Mouse (Mus musculus): ENCODE results near the gene Dnah17. TPM values are rescaled to one million over a fixed set of nuclear protein-coding genes. Genes with fewer than 3 reads are reported as not detected.

Dnah17 gene
- total RNA-seq, 2 experiments from 2014 or later: 0.12 to 0.30 TPM

DNA sequence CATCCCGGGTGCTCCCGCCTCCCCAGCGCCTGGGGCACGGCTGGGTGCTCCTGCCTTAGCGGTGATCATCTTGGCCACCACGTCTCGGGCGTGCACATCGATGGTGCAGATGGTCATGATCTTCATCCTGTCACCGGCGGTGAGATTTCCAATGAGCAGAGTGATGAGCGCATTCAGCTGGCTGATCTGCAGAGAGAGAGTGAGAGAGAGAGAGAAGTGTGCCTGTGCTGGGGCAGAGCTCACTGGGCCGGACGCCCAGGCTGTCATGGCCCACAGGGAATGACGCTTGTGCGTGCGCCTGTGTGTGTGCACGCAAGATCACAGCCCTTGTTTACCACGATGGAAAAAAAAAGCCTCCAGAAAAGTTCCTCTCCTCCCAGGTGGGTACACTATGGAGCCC lies 41.5 kb downstream of the Dnah17 start:
- DNase-seq (ENCODE audit: low spot score in 2 of 2): no peak

DNA sequence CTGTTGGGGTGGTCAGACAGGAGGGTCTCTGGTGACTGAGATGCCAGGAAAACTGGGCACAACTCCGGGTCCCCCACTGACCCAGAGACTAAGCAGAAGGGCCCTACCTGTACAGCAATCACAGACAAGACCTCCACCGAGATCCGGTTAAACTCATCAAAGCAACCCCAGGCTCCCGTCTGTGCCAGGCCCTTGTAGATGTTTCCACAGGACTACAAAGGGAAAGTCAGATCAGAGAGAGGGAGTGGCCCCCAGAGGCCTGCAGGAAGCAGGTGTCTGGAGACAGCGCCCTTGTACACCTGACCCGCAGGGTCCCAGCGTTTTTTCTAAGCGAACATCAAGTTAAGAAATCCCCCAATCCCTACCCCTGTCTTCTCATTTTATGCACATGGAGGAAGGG lies 44.5 kb downstream of the Dnah17 start:
- no peak for DNase-seq (ENCODE audit: low spot score in 2 of 2)

GRCm38 (mm10) chr11:118085176-118085575 lies 45.3 kb downstream of the Dnah17 start:
- DNase-seq (ENCODE audit: low spot score in 2 of 2): no peak

DNA sequence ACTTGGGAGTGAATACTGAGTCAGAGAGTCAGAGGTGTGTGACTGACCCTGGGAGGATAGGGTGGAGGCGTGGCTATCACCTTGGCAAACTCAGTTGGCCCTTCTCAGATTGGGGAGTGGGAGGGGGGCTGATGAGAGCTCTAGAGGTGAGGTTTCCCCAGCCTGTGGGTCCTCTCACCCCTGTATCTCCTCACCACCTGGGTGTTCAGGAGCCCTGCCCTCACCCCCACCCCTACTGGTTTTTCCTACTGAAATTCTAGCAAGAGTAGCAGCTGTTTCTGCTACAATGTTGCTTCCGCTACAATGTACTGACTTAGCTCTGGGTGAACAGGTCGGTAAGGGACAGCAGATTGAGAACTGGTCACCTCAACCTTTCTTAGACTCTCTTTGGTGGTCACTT lies 46.2 kb downstream of the Dnah17 start:
- no peak for DNase-seq (ENCODE audit: low spot score in 2 of 2)

- DNase-seq (ENCODE audit: low spot score in 2 of 2): peak; percentile 62 to 84
Observed at GRCm38 (mm10) chr11:118083811-118084210, 46.6 kb downstream of the Dnah17 start.

DNA sequence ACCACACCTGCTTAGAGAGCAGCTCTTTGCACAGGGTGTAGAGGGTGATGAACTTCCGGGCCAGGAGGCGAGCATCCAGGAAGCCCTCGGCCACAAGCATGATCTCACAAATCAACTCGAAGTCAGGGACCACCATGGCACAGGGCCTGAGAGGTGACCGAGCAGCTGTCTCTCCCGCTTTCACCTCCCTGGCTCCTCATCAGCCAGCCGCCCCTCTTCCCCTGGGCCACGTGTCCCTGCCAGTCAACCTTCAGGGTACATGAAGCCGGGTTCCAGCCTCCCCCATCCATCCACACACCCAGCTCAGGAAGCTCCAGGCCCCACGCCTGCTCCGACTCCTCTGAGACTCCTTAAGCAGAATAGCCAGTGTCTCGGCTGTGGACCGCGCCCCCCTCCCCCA lies 48.1 kb downstream of the Dnah17 start:
- DNase-seq (ENCODE audit: low spot score in 2 of 2): no peak

- DNase-seq (ENCODE audit: low spot score in 2 of 2): no peak
Observed at GRCm38 (mm10) chr11:118079750-118080149, 50.7 kb downstream of the Dnah17 start.

DNA sequence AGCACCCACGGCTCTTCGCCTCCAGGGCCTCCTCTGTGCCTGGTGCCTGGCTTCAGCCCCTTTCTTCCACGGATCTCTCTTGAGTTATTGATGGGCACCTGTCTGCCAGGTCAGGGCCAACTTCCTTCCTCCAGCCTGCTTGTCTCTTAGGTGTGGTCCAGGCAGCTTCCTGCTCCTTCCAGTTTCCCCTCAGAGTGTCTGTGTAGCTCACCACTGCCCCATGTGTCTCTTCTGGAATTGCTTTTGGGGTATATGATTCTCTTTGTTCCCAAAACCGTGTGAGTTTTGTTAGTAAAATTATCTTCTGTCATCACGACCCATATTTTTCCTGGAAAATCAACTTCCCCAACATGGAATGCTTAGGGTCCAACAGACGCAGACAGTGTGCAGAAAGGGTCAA lies 53.5 kb downstream of the Dnah17 start:
- no peak for DNase-seq (ENCODE audit: low spot score in 2 of 2)

- no peak for DNase-seq (ENCODE audit: low spot score in 2 of 2)
Observed at GRCm38 (mm10) chr11:118075035-118075522, 55.4 kb downstream of the Dnah17 start.

GRCm38 (mm10) chr11:118071227-118071912 lies 59.1 kb downstream of the Dnah17 start:
- no peak for DNase-seq (ENCODE audit: low spot score in 2 of 2)

DNA sequence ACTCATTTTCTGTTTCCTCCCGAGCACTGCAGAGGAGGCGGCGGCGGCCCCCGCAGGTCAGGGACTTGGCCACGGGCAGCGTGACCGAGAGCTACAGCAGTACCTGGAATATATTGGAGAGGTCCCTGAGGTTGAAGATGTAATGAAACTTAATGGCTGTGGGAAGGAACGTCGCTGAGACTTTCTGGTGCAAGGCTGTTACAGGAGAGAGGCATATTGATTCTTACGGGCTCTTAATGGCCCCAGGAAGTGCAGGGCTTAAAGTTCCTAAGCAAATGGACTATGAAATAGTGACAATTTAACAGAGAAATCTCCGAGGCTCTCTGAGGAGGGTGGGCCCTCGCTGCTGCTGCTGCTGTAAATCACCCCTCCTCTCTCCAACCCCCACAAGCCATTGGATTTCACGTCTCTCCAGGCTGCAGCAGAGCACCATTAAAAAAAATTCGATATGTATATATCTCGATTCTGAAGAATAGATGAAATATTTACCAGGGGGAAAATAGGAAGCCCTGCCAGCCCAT lies 61.6 kb downstream of the Dnah17 start:
- DNase-seq (ENCODE audit: low spot score in 2 of 2): no peak

GRCm38 (mm10) chr11:118067588-118067987 lies 62.8 kb downstream of the Dnah17 start:
- DNase-seq (ENCODE audit: low spot score in 2 of 2): no peak

- no peak for DNase-seq (ENCODE audit: low spot score in 2 of 2)
Observed at GRCm38 (mm10) chr11:118060038-118060437, 70.4 kb downstream of the Dnah17 start.

DNA sequence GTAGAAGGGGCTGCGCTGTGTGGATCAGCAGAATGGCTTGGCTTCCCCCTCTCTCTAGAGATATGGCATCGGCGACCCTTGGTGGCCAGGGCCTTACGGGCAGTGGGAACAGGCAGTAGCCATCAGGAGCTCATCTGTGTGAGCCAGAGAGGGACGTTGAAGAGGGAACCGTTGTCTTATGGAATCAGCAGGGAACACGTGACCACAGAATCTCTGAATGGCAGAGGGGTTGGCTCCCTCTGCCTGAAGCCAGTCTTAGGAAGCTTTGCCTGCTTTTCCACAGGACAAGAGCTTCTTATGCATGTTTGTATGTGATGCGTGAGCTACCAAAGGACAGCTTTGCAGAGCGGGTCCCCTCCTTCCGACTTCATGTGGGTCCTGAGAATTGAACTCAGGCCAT lies 71.6 kb downstream of the Dnah17 start:
- no peak for DNase-seq (ENCODE audit: low spot score in 2 of 2)

GRCm38 (mm10) chr11:118058367-118058766 lies 72.1 kb downstream of the Dnah17 start:
- DNase-seq (ENCODE audit: low spot score in 2 of 2): no peak

DNA sequence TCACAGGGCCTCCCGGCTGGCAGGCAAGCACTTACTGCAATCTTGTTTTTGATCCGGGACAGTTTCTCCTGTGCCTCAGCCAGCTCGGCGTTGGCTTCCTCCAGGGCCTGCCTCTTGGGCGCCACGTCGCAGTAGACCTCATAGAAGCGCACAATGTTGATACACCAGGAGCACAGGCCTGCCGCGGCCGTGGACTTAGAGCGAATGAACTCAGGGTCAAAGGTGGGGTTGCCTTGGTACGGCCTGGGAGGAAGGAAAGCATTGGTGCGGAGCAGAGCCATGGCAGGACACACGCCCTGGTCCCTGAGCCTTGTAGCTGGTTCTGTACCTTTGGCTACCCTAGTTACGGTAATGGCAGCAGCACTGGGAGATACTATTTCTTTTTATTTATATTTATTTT lies 80.3 kb downstream of the Dnah17 start:
- no peak for DNase-seq (ENCODE audit: low spot score in 2 of 2)

- DNase-seq (ENCODE audit: low spot score in 2 of 2): no peak
Observed at GRCm38 (mm10) chr11:118049641-118050040, 80.8 kb downstream of the Dnah17 start.

- peak; percentile 27 to 46 for DNase-seq (ENCODE audit: low spot score in 2 of 2)
Observed at GRCm38 (mm10) chr11:118043293-118043907, 87.0 kb downstream of the Dnah17 start.

DNA sequence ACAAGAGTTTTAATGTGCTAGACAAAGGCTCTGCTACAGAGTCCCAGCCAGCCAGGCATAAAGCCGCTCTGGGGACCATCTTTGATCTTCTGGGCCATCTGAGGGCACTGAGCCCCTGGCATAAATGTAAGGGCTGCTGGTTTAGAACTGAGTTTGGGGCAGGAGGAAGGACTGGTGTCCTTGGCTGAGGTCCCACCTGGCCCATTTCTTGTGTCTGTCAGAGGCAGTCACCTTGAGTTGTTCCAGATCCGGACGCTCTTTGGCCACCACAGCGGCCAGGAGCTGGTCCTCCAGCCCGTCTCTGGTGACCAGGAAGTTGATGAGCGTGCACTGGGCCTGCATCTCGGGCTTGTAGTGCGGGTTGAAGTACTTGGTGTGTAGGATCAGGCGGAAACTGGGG lies 87.6 kb downstream of the Dnah17 start:
- DNase-seq (ENCODE audit: low spot score in 2 of 2): no peak

DNA sequence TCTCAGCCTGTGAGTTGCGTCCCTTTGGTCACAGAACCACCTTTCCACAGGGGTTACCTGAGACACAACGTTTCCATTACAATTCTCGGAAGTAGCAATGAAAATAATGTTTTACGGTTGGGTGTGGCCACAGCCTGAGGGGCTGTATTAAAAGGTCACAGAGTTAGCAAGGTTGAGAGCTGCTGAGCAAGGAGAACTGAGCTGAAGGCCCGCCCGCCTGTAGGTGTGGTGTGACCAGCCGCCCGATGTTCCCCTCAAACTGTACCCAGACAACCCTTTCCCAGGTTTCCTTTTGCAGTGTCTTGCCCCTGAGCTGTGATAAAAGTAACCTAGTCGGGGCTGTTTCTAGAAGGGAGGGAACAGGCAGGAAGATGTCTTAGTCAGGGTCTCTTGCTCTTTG lies 95.4 kb downstream of the Dnah17 start:
- no peak for DNase-seq (ENCODE audit: low spot score in 2 of 2)

GRCm38 (mm10) chr11:118034395-118034794 lies 96.0 kb downstream of the Dnah17 start:
- DNase-seq (ENCODE audit: low spot score in 2 of 2): no peak

- DNase-seq (ENCODE audit: low spot score in 2 of 2): no peak
Observed at GRCm38 (mm10) chr11:118031134-118031533, 99.3 kb downstream of the Dnah17 start.

DNA sequence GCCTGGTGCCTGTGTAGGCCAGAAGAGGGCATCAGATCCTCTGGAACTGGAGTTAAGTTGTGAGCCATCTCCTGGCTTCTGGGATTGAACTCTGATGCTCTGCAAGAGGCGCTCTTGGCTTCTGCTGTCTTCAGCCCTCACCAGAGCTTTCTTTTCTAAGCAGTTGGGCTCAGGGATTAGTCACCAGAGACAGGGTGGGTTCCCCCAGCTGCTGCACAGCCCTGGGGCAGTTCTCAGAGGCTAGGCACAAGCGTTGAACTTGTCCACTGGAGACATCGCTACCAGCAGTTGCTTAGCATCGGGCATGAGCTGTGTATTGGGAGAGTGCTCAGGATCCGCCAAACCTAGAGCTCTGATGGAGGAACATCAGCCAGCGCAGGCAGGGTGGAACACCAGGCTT lies 101.3 kb downstream of the Dnah17 start:
- DNase-seq (ENCODE audit: low spot score in 2 of 2): no peak
